Mouse (Mus musculus): ENCODE data around the gene 1810010H24Rik.
"Not testable (repeated sequence)": the region's sequence is repeated elsewhere in the genome, so short reads cannot be mapped to it uniquely, and the experiment has no call there.

1810010H24Rik gene

DNA sequence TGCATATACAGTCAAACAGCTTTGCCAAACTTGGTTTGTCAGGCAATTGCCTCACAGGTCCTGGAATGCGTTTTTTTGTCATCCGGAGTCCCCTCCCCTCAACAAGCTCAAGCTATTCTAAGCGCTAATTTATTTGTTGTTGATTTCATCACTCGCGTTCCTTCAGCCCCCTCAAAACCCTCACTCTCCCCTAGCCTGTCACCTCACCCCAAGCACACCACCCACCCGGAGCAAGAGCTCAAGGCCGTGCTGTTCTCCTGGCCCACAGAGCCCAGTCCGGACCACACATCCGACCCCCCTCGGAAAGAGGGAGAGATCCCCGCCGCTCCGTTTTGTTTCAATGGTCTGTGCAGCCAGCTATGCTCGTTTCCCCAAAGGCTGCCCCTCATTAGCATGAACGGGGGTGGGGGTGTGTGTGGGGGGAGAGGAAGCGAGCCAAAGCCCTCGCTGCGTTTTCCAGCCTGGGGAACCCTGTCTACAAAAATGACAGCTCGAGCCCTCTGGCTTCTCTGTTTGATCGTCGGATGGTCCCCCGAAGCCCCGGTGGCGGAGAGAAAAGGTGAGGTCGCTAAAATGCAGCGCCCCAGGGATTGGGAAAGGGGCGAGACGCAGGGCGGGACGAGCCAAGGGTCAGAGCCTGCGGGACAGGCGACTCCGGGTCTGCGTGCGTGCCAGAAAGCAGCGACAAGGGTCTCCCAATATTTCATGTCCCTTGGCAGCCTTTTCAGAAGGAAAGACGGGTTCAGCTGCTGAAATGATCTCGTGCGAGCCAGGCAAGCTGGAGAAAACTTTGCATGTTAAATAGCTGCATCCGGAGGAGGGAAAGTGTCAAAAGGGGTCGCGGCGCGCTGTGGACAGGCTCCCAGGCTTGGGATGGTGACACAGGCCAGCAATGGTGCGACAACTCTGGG, at the start of gene 1810010H24Rik:
TSS of gene 1810010H24Rik (plus strand) at position 271 of the 911 bp plus-strand sequence.
- in situ Hi-C loops (cut with MboI, MseI), result no loop called here

DNA sequence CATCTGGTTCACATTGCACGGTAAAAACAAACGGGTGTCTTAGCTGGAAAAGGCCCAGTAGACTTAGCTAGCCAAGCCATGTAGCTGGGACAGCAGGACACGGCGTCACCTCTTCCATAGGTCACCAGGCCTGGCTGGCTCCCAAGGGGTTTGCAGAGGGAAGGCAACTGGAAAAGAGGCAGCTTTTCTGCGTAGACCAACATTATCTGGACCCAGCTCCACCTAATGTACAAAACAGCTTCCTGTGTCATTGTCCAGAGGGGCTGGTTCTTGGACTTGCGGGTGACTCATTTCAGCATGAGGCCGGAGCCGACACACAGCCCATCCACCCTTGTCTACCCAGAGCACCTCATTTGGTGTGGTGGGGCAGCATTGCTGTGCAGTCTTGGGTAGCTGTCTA, 49.3 kb upstream of the 1810010H24Rik start:
- in situ Hi-C loops (cut with MboI, MseI), result loop anchor here (5.0 kb wide), 1 partner anchor 319 kb away; no protein-coding TSS in a partner anchor

DNA sequence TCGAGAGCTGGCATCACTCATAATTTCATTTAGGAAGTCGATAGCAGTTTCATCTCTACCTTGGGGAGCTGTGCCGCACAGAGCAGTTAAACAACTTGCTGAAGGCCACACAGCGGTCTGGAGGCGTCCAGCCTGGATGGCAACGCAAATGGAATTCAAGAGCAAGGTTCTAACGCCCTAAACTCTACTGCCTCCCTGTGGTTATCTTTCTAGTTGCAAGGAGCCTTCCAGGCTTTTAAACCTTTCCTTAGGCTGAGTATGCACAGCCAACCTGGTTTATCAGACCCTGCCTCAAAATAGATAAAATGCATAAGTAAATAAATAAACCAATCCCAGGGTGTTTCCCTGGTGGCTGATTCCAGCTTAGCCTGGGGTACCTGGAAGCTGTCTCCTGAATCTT, 45.0 kb upstream of the 1810010H24Rik start:
- in situ Hi-C loops (cut with MboI, MseI), result no loop called here

DNA sequence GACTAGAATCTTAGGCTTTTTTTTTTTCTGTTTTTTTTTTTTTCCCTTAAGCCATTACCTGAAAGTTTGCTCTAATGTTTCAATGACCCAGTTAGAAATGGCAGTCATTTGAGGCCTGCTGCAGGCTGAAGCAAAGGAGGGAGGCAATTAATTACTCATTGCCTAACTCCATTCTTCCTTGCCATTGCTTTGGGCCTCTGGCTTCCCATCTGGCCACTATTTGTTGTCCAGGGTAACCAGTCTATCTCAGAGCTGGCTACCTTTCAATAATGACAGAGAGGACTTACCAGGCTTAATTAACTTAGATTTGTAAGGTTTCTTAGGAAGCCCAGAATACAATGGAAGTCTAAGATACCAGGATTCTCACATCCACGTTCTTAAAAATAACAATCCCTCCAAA, 43.7 kb upstream of the 1810010H24Rik start:
- in situ Hi-C loops (cut with MboI, MseI), result no loop called here

DNA sequence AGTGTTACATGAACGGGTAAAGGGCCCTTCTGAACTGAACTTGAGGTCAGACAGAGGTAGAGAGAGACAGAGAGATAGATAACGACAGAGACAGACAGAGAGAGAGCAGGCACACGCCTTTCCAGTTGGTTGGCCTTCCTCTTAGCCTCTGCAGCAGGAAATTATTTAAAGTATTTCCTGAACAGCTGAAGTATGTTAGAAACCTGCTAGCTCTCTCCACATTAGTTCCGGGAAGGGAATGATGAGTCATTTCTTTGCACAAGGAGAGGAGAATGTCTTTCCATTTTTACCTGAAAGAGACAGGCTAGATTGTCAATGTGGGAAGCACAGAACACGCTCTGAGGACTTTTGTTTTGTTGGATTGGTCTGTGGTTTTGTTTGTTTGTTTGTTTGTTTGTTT, 43.1 kb upstream of the 1810010H24Rik start:
- in situ Hi-C loops (cut with MboI, MseI), result no loop called here

DNA sequence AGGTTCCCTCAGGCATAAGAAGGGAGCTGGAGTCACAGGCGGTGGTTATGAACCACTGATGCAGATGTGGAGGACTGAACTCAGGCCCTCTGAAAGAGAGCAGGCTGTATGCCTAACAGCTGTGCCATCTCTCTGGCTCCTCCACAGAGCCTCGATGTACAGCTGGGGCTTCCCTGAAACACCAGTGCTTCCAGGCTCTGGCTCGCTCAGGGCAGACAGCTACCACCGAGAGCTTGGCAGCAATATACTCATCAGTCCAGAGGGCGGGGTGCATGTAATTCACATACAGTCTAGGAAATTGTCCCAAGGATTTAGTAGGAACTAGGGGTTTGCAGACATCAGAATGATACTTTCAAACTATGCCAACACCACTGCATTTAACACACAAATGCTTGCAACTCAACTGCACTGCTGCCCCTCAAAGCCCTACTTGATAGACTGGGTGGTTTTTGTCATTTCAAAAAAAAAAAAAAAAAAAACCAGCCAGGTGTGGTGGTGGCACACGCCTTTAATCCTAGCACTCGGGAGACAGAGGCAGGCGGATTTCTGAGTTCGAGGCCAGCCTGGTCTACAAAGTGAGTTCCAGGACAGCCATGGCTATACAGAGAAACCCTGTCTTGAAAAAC, 39.4 kb upstream of the 1810010H24Rik start:
- in situ Hi-C loops (cut with MboI, MseI), result not testable (repeated sequence)

DNA sequence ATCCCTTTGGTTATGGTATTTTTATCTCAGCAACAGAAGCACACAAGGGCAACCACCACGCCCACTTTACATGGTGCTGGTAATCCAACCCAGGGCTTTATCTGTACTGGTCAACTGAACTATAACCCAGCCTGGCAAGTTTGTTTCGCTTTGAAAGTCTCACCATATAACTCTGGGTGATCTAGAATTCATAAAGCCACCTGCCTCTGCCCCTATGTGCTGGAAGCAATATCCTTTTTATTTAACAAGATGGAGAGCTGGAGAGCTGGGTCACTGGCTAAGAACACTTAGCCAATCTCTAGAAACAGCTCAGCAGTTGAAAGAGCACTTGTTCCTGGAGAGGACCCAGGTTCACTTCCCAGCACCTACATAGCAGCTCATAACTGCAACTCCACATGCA, 38.1 kb upstream of the 1810010H24Rik start:
- in situ Hi-C loops (cut with MboI, MseI), result no loop called here

DNA sequence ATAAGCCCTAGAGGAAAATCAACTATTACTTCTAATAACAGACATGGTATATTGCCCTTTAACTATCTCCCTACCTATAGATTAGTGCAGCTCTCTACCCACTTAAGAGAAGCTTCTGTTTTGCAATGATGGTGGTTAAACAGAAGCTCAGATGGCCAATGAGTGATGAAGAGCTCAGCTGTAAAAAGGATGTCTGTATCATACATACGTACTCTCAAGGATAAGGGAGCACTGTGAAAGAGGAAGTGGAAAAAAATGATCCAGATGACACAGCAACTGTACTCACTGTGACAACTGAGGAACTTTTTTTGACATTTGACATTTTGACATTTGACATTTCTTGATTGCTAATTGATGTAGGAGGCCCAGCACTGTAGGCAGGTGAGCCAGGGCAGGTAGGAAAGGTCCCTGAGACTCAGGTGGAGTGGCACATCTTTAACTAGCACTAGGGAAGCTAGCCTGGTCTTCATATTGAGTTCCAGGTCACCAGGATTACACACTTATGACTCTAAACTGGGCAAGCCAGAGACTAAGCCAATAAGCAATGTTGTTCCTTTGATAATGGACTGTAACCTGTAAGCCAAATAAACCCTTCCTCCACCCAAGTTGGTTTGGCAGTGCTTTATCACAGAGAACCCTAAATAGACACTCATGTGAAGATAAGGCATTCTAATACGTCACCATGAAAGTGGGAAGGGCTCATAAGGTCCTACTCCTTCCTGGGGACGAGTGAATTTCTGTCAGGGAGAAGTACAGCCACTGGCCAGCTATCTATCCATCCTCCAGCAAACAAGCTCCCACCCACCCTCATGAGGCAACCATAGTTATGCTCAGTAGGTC, 31.0 kb upstream of the 1810010H24Rik start:
- in situ Hi-C loops (cut with MboI, MseI), result no loop called here

DNA sequence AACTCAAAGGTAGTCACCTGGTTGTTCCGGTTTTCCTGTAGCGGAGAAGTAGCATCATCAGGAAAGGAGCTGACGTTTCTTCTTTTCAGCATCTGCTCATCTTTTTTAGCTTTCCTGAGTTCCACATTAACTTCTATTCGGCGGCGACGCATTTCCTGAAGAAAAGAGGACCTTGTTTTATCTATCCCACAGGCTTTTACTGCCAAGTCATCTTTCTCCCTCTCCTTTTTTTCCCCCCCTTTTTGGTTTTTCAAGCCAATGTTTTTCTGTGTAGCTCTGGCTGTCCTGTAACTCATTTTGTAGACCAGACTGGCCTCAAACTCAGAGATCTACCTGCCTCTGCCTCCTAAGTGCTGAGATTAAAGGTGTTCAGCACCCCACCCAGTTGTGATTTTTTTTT, 29.0 kb upstream of the 1810010H24Rik start:
- in situ Hi-C loops (cut with MboI, MseI), result not testable (repeated sequence)

DNA sequence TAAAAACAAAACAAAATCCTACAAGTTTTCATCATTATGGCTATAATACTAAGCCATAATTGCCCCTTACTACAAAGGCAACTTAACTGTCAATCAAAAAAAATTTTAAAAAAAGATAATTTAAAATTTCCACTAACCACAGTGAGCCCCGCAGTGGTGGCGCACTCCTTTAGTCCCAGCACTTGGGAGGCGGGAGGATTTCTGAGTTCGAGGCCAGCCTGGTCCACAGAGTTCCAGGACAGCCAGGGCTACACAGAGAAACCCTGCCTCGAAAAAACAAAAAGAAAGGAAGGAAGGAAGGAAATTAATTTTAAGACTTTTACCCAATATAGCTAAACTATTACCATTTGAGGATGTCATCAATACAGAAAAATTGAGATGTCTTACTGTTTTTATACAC, 27.5 kb upstream of the 1810010H24Rik start:
- in situ Hi-C loops (cut with MboI, MseI), result no loop called here

DNA sequence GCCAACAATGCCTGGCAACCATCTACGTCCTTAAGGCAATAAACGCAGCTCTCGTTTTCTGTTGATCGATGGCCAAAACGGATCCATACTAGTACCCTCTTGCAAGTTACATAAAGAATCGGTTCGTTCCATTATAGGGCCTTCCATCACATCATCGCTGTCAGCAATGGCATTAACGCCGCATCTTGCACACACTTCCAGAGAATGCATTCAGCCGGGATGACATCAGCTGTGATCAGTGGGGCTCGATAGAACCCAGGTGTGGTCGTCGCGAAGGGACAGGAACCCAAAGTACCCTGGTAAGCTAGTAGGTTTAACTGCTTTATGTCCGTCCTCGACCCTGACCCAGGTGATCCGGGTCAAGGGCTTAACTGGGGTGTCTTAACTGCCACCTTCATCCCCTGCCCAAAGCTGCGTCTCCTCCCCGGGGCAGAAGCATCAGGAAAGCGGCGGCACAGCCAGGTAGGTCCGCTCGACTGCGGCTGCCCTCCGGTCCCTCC, 26.8 kb upstream of the 1810010H24Rik start:
- in situ Hi-C loops (cut with MboI, MseI), result no loop called here

DNA sequence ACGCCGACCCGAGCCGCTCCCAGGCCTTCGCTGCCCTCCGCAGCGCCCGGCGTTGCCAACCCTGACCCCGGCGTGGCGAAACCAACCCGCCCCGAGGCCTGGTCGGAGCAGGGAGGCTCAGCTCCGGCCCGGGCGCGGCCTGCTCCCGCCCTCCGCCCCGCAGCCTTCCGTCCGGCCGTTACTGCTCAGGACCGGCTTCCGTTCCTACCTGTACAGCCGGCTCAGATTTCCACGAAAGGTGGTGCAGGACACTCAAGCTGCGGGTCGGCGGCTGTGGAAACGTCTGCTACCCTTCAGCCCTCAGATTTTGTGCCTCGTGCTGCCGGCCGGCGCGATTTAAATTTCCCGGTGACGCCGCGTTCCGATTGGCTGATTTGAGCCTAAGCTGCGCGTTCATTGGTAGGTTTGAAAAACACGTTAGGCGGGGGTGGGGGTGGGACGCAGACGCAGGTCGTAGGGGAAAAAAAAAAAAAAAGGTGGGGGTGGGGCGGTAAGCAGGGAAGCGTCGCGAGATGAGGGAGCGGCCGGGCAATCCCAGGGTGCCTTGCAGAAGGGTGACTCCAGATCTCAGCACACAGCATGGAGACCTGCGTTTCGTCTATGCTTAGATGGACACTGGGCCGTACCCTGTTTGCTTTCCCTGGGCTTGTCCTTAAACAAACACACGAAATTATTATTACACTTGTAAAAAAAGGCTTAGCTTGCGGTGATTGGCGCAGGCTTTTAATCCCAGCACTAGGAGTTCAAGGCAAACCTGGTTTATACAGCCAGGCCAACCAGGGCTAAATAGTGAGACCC, 26.1 kb upstream of the 1810010H24Rik start, which contains the start of gene Kpna2:
TSS of gene Kpna2 (minus strand) at position 391 of the 798 bp plus-strand sequence.
- in situ Hi-C loops (cut with MboI, MseI), result no loop called here

DNA sequence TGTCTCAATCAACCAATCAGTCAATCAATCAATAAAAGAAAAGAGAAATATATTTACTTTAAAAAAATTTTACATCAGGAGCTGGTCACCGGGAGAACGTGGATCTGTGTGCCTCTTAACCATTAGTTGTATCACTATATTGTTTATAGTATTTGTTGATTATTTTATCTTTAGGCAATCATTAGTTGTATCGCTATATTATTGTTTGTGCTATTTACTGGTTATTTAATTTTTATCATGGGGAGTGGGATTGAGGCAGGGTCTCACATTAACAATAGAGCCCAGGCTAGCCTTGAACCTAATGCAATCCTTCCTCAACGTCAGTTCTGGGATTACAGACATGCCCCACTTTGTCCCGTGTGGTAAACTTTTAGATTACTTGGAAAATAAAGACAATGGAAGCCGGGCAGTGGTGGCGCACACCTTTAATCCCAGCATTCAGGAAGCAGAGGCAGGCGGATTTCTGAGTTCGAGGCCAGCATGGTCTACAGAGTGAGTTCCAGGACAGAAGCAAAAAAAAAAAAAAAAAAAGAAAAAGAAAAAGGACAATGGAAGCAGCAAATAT, 25.4 kb upstream of the 1810010H24Rik start:
- in situ Hi-C loops (cut with MboI, MseI), result no loop called here

DNA sequence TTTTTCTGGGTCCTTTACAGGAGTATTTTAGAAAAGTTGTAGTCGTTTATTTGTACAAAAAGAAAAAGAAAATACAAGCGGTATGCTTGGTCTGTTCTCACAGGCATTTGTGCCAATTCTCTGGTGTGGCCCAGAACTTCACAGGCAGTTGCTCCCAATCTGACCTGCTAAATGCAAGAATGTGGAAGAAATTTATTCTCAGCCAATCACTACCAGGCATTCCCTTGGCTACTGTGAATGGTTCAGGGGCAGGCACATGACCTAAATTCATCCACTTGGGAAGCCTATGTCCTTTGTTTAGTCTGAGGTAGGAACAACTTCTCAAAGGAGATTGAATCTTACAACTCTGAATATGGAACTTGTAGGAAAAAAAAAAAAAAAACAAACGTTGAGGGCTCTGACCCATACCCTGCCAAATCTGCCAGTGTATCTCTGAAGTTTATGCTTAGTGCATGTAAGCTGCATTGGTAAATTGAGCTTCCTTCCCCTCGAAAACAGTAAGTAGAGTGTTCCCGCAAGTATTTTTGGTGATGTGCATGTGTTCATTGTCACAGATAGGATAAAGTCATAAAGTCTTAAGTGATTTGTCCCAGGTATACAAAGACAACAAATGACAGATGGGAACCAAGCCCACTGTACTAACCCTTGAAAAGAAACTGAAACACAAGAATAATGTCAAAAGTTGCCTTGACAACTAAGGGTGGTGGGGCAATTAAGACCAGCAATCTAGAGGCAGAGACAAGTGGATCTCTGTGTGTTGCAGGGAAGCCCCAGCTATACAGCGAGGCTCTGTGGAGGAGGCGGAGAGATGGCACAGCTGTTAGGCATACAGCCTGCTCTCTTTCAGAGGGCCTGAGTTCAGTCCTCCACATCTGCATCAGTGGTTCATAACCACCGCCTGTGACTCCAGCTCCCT, 23.5 kb upstream of the 1810010H24Rik start:
- in situ Hi-C loops (cut with MboI, MseI), result no loop called here

DNA sequence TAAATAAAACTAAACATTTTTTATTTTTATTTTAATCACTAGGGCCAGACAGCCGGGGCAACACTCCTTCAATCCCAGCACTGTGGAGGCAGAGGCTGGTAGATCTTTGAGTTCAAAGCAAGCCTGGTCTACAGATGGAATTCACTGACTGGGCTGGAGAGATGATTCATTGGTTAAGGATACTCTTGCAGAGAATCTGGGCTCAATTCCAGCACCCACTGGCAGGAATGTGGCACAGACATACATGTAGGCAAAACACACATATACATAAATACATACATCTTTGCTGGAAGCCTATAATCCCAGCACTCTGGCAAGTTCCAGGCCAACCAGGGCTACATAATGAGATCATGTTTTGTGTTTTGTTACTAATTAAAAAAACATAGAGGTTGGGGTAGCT, 19.9 kb upstream of the 1810010H24Rik start:
- in situ Hi-C loops (cut with MboI, MseI), result no loop called here

DNA sequence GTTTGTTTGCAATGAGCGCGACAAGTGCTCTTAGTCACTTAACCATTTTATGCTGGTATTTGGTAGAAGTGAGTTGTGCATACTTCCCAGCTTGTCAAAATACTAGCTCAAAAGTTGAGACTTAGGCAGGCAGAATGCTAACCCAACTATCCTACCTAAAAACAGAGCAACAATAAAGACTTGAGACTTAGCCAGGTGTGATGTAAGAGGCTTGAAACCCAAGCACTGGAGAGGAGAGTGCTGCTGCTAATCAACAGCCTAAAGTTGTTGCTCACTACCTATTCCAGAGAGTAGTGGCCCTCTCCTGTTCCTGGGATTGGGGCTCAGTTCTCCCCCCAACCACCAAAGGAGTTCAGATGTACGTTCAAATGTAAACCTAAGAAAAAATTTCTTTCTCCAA, 15.0 kb upstream of the 1810010H24Rik start:
- in situ Hi-C loops (cut with MboI, MseI), result no loop called here

DNA sequence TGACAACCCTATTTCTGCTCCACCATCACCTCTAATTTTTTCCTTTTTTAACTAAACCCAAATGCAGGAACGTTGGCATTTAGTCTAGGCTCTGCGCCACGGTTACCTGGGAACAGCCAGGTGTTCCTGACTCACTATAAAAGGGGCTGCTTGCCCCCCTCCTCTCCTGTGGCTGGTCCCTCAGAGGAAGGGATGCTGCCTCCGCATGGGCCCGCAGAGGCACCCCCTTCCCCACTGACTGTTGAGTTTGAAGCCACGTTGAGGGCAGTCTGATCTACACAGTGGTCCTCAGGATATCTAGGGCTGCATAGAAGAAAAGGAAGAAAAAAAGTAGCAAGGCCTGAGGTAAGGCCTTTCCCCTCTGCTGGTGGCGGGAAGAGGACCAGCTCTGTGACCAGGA, 14.3 kb upstream of the 1810010H24Rik start:
- in situ Hi-C loops (cut with MboI, MseI), result no loop called here

DNA sequence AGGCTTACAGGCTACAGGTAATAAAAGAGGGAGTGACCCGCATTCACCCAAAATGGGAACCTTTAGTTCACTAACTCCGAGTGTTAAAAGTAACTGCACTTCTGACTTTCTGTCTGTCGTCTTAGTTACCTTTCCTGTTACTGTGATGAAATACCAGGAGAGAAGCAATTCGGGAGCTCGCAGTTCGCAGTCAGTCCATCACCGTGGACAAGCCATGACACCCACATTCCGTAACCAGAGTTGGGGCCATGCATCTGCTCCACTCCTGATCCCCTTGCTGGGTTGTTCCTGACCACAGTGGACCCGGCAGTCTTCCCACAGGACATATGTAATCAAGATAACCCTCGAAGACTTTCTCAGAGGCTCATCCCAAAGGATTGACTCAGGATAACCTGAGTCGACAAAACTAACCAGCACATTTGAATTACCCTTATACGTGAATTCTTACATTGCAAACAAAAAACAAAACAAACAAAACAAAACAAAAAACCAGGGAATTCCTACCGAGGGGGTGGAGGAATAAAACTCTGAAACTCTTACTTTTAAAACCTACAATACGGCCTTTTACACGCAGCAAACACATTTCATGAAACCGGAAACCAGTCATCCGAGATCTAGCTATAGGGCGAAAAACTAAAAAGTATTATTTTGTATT, 13.7 kb upstream of the 1810010H24Rik start:
- in situ Hi-C loops (cut with MboI, MseI), result no loop called here
